Mouse (Mus musculus): Measurements from ENCODE around the gene Gm382. TPM values are rescaled to one million over a fixed set of nuclear protein-coding genes. Genes with fewer than 3 reads are reported as not detected.

Gm382 gene
- polyA plus RNA-seq (2016; fragmentation: Nextera tagmentation; extraction: Ambion mirVana): not detected in 2 replicates

- no peak within 1 kb of the TSS for H3K4me3 ChIP-seq
- H3K27me3 ChIP-seq: no peaks in the 10 kb centered on the region
- H3K27ac ChIP-seq: no peak within 1 kb of the TSS
- WGBS: 78% methylated on average over 1 of the region's 1 CpGs
- H3K4me2 ChIP-seq (replicated peaks): no peak within 1 kb of the TSS
- H3K9ac ChIP-seq: no peak within 1 kb of the TSS
- H3K9me3 ChIP-seq (replicated peaks): no peaks in the 10 kb centered on the region
- no peaks in the 10 kb centered on the region for H3K36me3 ChIP-seq
- H3K4me1 ChIP-seq: no peaks in the 10 kb centered on the region
- ATAC-seq (ENCODE audit: low FRiP score): no peak
These were observed at the start of gene Gm382 for GRCm38 (mm10) chrX:127039672-127040071. TSS of gene Gm382 (plus strand) at chrX:127039972.

- no peak overlapping the region for H3K4me2 ChIP-seq (replicated peaks)
- H3K27ac ChIP-seq: no peak overlapping the region
- no peak overlapping the region for H3K9ac ChIP-seq
- no peak for ATAC-seq (ENCODE audit: low FRiP score)
- H3K4me3 ChIP-seq: no peak overlapping the region
- 88% methylated on average over 2 of the region's 2 CpGs for WGBS
- H3K9me3 ChIP-seq (replicated peaks): no peaks in the 10 kb centered on the region
- H3K36me3 ChIP-seq: no peaks in the 10 kb centered on the region
- no peaks in the 10 kb centered on the region for H3K4me1 ChIP-seq
- H3K27me3 ChIP-seq: no peaks in the 10 kb centered on the region
These were observed 30.4 kb downstream of the Gm382 start for GRCm38 (mm10) chrX:127070179-127070578.

- no peak overlapping the region for H3K4me2 ChIP-seq (replicated peaks)
- ATAC-seq (ENCODE audit: low FRiP score): no peak
- H3K27me3 ChIP-seq: no peaks in the 10 kb centered on the region
- H3K27ac ChIP-seq: no peak overlapping the region
- no peaks in the 10 kb centered on the region for H3K9me3 ChIP-seq (replicated peaks)
- no peaks in the 10 kb centered on the region for H3K4me1 ChIP-seq
- H3K4me3 ChIP-seq: no peak overlapping the region
- WGBS: 77% methylated on average over 2 of the region's 2 CpGs
- H3K9ac ChIP-seq: no peak overlapping the region
- no peaks in the 10 kb centered on the region for H3K36me3 ChIP-seq
These were observed 51.5 kb downstream of the Gm382 start for GRCm38 (mm10) chrX:127091282-127091681.

- 0 out of 2 replicates have a peak, but pooled peaks cover 5% of the 10 kb centered on the region for H3K9me3 ChIP-seq (replicated peaks)
- no peak for ATAC-seq (ENCODE audit: low FRiP score)
These were observed 53.3 kb downstream of the Gm382 start for GRCm38 (mm10) chrX:127093036-127093435.

GRCm38 (mm10) chrX:127093961-127094360 lies 54.2 kb downstream of the Gm382 start:
- Histone ChIP-seq H3K9ac (no peak overlapping the region), H3K4me1 (no peaks in the 10 kb centered on the region), H3K27me3 (no peaks in the 10 kb centered on the region), H3K4me2 (replicated peaks) (no peak overlapping the region), H3K4me3 (no peak overlapping the region), H3K27ac (no peak overlapping the region), H3K36me3 (no peaks in the 10 kb centered on the region), H3K9me3 (replicated peaks) (0 out of 2 replicates have a peak, but pooled peaks cover 5% of the 10 kb centered on the region)
- 87% methylated on average over 3 of the region's 3 CpGs for WGBS
- ATAC-seq (ENCODE audit: low FRiP score): no peak

More at GRCm38 (mm10) chrX:127093036-127093435, 53.3 kb downstream of the Gm382 start:
- Histone ChIP-seq H3K27ac (no peak overlapping the region), H3K9ac (no peak overlapping the region), H3K36me3 (no peaks in the 10 kb centered on the region), H3K4me2 (replicated peaks) (no peak overlapping the region), H3K4me3 (no peak overlapping the region), H3K27me3 (no peaks in the 10 kb centered on the region), H3K4me1 (no peaks in the 10 kb centered on the region)

- no peak overlapping the region for H3K4me3 ChIP-seq
- no peak overlapping the region for H3K9ac ChIP-seq
- no peaks in the 10 kb centered on the region for H3K36me3 ChIP-seq
- ATAC-seq (ENCODE audit: low FRiP score): no peak
- no peaks in the 10 kb centered on the region for H3K4me1 ChIP-seq
- WGBS: 86% methylated on average over 2 of the region's 2 CpGs
- H3K27me3 ChIP-seq: no peaks in the 10 kb centered on the region
- no peaks in the 10 kb centered on the region for H3K9me3 ChIP-seq (replicated peaks)
- H3K4me2 ChIP-seq (replicated peaks): no peak overlapping the region
- H3K27ac ChIP-seq: no peak overlapping the region
These were observed 64.6 kb downstream of the Gm382 start for GRCm38 (mm10) chrX:127104341-127104740.

Other genes starting within 250 kb of the Gm382 start
- gene 4932411N23Rik, start 224.1 kb upstream of the Gm382 start, polyA plus RNA-seq (2016; fragmentation: Nextera tagmentation; extraction: Ambion mirVana): not detected in 2 replicates

Data from hindbrain, embryonic 12.5 days (tissue).